Mouse (Mus musculus): ENCODE measurements around the gene Sema5a.

- TF ChIP-seq CTCF (IDR thresholded peaks at IDR 0.05; ENCODE audit: control insufficient read depth, insufficient read depth, low read length), result no peak
- no peak for TF ChIP-seq POLR2A (IDR thresholded peaks at IDR 0.05; ENCODE audit: borderline replicate concordance, control insufficient read depth, low read depth, low read length)
Observed at GRCm38 (mm10) chr15:32278600-32278999, 34.0 kb downstream of the Sema5a start.
